Mouse (Mus musculus): ENCODE data around the gene Vax2. TPM values are rescaled to one million over a fixed set of nuclear protein-coding genes. Genes with fewer than 3 reads are reported as not detected.

Vax2 gene
- polyA plus RNA-seq, 1 experiment from 2014 or later: not detected

DNA sequence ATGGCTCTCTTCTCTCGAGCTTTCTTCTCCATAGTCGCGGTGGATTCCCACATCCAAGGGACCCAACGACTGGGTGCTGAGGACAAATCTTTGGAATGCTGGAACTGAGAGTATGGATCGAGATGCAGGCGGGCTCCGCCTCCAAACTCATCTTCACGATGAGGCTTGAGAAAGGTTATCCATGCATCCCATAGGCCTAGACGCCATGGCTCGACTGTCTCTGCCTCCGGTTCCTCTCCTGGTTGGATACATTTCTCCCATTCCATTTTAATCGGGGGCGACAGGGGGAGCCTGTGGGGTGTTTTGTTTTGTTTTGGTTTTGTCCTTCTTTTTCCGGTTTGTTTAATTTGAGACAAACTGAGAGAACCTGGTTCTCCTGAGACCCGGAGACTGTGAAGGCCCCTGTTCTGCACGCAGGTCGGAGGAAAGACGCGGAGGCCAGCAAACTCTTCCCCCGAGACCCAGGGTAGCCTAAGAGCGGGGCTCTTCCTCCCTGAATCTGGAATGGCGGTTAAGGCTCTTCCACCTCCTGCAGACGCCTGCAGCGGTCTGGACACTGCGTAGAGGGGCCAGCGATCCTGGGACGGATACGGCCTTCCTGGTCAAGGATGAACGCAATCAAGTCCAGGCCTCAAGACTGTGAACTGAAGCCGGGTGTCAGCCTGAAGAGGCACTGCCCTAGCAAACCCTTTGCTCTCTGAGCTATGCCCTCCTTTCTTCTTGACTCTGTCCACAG, 4.6 kb downstream of the Vax2 start:
- no peak overlapping the region for H3K9ac ChIP-seq (replicated peaks)
- H3K27ac ChIP-seq (ENCODE audit: low read depth): no peak overlapping the region
- H3K4me1 ChIP-seq (ENCODE audit: insufficient read depth): peaks cover 14% of the 10 kb centered on the region
- peaks cover 96% of the 10 kb centered on the region for H3K27me3 ChIP-seq (ENCODE audit: insufficient read depth, low read length)
- H3K36me3 ChIP-seq (replicated peaks; ENCODE audit: insufficient read depth, low read length): no peaks in the 10 kb centered on the region
- no peaks in the 10 kb centered on the region for H3K9me3 ChIP-seq (ENCODE audit: low read length)
- 2% methylated on average over 30 of the region's 30 CpGs for WGBS (ENCODE audit: insufficient replicate concordance)
- H3K4me3 ChIP-seq (ENCODE audit: low read depth, low read length): no peak overlapping the region
- H3K4me2 ChIP-seq (ENCODE audit: low read depth, low read length): peak overlapping the region; percentile 1; the same call in 1 of the 2 replicates
- ATAC-seq: no peak
- no peak for DNase-seq
- no peak for TF ChIP-seq CTCF (IDR thresholded peaks at IDR 0.05; ENCODE audit: low read depth)
- no peak for TF ChIP-seq EP300 (IDR thresholded peaks at IDR 0.05; ENCODE audit: low read depth)

DNA sequence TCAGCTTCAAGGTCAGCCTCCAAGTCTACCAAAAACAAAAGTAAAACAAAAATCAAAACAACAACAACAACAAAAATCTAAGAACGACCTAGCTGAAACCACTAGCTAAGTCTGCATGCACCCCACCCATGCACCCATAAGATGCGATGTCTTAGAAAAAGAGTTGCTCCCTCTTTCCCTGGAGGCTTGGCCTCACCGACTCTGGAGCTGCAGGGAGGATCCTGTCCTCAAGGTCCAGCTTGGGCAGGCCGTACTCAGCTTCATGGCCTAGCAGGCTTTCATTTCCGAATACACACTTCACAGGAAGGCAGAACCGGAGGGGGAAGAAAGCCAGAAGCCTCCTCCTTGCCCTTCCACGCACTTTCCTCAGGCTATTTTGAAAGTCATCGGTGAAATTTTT, 6.0 kb downstream of the Vax2 start:
- ATAC-seq: no peak
- Histone ChIP-seq H3K9ac (replicated peaks) (no peak overlapping the region), H3K36me3 (replicated peaks; ENCODE audit: insufficient read depth, low read length) (no peaks in the 10 kb centered on the region), H3K27ac (ENCODE audit: low read depth) (no peak overlapping the region), H3K27me3 (ENCODE audit: insufficient read depth, low read length) (peaks cover 95% of the 10 kb centered on the region), H3K9me3 (ENCODE audit: low read length) (no peaks in the 10 kb centered on the region), H3K4me2 (ENCODE audit: low read depth, low read length) (no peak overlapping the region), H3K4me1 (ENCODE audit: insufficient read depth) (peaks cover 5% of the 10 kb centered on the region), H3K4me3 (ENCODE audit: low read depth, low read length) (no peak overlapping the region)
- TF ChIP-seq EP300 (IDR thresholded peaks at IDR 0.05; ENCODE audit: low read depth) (no peak), CTCF (IDR thresholded peaks at IDR 0.05; ENCODE audit: low read depth) (no peak)
- DNase-seq: no peak
- 3% methylated on average over 8 of the region's 8 CpGs for WGBS (ENCODE audit: insufficient replicate concordance)

DNA sequence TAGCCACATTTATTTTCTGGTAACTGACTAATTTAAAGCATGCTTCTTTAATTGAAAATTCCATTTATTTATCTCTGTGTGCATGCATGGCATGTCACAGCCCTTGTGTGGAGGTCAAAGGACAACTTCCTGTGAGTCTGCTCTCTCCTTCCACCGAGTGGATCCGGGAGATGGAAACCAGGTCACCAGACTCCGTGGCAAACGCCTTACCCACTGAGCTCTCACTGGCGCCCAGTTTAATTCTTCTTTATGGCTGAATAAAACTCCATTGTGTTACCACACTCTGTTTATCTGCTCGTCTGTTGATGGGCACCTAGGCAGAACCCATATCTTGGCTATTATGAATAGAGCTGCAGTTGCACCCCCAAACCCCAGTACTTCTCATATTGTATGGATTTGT, 11.5 kb downstream of the Vax2 start:
- H3K9me3 ChIP-seq (ENCODE audit: low read length): no peaks in the 10 kb centered on the region
- no peak for TF ChIP-seq CTCF (IDR thresholded peaks at IDR 0.05; ENCODE audit: low read depth)
- no peak for TF ChIP-seq EP300 (IDR thresholded peaks at IDR 0.05; ENCODE audit: low read depth)
- no peaks in the 10 kb centered on the region for H3K4me1 ChIP-seq (ENCODE audit: insufficient read depth)
- H3K36me3 ChIP-seq (replicated peaks; ENCODE audit: insufficient read depth, low read length): no peaks in the 10 kb centered on the region
- no peak overlapping the region for H3K9ac ChIP-seq (replicated peaks)
- DNase-seq (no peak), ATAC-seq (no peak)
- no peak overlapping the region for H3K4me3 ChIP-seq (ENCODE audit: low read depth, low read length)
- H3K4me2 ChIP-seq (ENCODE audit: low read depth, low read length): no peak overlapping the region
- no peak overlapping the region for H3K27ac ChIP-seq (ENCODE audit: low read depth)
- WGBS (ENCODE audit: insufficient replicate concordance): 17% methylated on average over 6 of the region's 6 CpGs
- peaks cover 51% of the 10 kb centered on the region for H3K27me3 ChIP-seq (ENCODE audit: insufficient read depth, low read length)

DNA sequence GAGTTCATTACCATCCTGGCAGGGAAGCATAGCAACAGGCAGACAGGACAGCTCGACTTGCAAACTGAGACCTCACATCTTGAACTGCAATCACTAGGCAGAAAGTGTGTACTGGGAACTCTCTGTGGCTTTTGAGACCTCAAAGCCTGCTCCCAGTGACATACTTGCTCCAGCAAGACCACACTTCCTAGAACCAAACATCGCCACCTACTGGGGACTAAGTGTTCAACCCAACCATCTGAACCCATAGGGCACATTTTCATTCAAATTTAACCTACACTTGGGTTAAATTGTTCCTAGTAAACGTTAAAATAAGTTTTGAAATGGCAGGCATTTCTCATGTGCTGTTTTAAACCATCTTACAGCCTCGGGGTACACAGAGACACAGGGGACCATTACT, 16.1 kb downstream of the Vax2 start:
- ATAC-seq: no peak
- H3K9ac ChIP-seq (replicated peaks): no peak overlapping the region
- H3K4me3 ChIP-seq (ENCODE audit: low read depth, low read length): no peak overlapping the region
- peaks cover 9% of the 10 kb centered on the region; the same call in 1 of the 2 replicates for H3K27me3 ChIP-seq (ENCODE audit: insufficient read depth, low read length)
- no peak overlapping the region for H3K27ac ChIP-seq (ENCODE audit: low read depth)
- H3K36me3 ChIP-seq (replicated peaks; ENCODE audit: insufficient read depth, low read length): no peaks in the 10 kb centered on the region
- H3K4me1 ChIP-seq (ENCODE audit: insufficient read depth): no peaks in the 10 kb centered on the region
- no peak for DNase-seq
- 39% methylated on average over 4 of the region's 4 CpGs for WGBS (ENCODE audit: insufficient replicate concordance)
- no peak overlapping the region for H3K4me2 ChIP-seq (ENCODE audit: low read depth, low read length)
- no peaks in the 10 kb centered on the region for H3K9me3 ChIP-seq (ENCODE audit: low read length)
- TF ChIP-seq EP300 (IDR thresholded peaks at IDR 0.05; ENCODE audit: low read depth): no peak
- peak; percentile 42 for TF ChIP-seq CTCF (IDR thresholded peaks at IDR 0.05; ENCODE audit: low read depth)

DNA sequence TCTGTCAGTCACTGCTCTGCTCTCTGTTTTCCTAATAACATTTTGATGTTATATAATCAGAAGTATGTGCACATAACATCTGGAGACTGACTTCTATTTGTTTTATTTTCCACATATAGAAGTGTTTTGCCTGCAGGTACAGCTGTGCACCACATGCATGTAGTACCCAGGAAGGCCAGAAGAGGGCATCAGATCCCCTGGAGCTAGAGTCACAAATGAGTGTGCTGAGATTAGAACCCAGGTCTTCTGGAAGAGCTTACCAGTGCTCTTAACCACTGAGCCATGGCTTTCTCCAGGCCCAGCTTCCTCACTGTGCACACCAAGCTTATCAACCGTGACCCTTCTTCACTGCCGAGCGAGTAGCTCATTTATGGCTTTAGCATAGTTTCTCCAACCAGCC, 17.4 kb downstream of the Vax2 start:
- peak; percentile 55 for DNase-seq

DNA sequence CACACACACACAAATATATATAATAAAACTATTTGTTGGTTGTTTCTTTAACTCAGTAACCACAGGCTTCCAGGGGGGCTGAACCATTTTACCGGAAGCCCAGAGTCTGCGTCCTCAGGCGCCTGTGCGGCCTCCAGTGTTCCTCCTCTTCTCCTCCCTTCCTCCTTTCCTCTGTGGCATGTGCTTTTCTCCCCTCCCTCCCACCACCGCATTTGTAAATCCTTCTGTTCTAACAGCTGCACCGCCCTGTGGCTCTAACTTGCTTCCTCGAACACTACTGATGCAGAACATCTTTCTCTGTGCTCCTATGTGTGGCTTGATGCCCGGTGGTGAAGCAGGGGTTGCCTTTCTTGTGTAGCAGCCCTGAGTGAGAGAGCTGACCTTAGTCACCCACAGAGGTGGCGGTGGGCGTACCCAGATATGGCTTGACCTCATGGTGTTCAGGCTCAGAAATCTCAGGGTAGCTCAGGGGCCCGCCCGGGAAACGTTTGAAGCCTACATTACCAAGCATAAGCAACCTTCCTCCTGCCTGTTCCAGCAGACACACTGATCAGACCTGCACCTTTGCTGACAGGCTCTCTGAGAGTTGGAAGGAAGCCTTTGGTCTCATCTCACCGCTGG, 18.4 kb downstream of the Vax2 start:
- Histone ChIP-seq H3K9me3 (ENCODE audit: low read length) (peaks cover 2% of the 10 kb centered on the region; the same call in 1 of the 2 replicates), H3K4me1 (ENCODE audit: insufficient read depth) (no peaks in the 10 kb centered on the region), H3K9ac (replicated peaks) (no peak overlapping the region), H3K27me3 (ENCODE audit: insufficient read depth, low read length) (0 out of 2 replicates have a peak, but pooled peaks cover 2% of the 10 kb centered on the region), H3K36me3 (replicated peaks; ENCODE audit: insufficient read depth, low read length) (no peaks in the 10 kb centered on the region), H3K4me3 (ENCODE audit: low read depth, low read length) (no peak overlapping the region), H3K27ac (ENCODE audit: low read depth) (no peak overlapping the region), H3K4me2 (ENCODE audit: low read depth, low read length) (no peak overlapping the region)
- DNase-seq: no peak
- TF ChIP-seq CTCF (IDR thresholded peaks at IDR 0.05; ENCODE audit: low read depth) (no peak), EP300 (IDR thresholded peaks at IDR 0.05; ENCODE audit: low read depth) (no peak)
- WGBS (ENCODE audit: insufficient replicate concordance): 60% methylated on average over 14 of the region's 14 CpGs
- ATAC-seq: no peak

More for the DNA sequence above, 17.4 kb downstream of the Vax2 start:
- no peaks in the 10 kb centered on the region for H3K9me3 ChIP-seq (ENCODE audit: low read length)
- no peaks in the 10 kb centered on the region for H3K36me3 ChIP-seq (replicated peaks; ENCODE audit: insufficient read depth, low read length)
- no peak overlapping the region for H3K4me3 ChIP-seq (ENCODE audit: low read depth, low read length)
- no peak overlapping the region for H3K9ac ChIP-seq (replicated peaks)
- TF ChIP-seq CTCF (IDR thresholded peaks at IDR 0.05; ENCODE audit: low read depth): peak; percentile 70
- TF ChIP-seq EP300 (IDR thresholded peaks at IDR 0.05; ENCODE audit: low read depth): no peak
- no peak overlapping the region for H3K27ac ChIP-seq (ENCODE audit: low read depth)
- no peak overlapping the region for H3K4me2 ChIP-seq (ENCODE audit: low read depth, low read length)
- WGBS (ENCODE audit: insufficient replicate concordance): 81% methylated on average over 3 of the region's 3 CpGs
- ATAC-seq: no peak
- H3K4me1 ChIP-seq (ENCODE audit: insufficient read depth): no peaks in the 10 kb centered on the region
- H3K27me3 ChIP-seq (ENCODE audit: insufficient read depth, low read length): 0 out of 2 replicates have a peak, but pooled peaks cover 4% of the 10 kb centered on the region
